Comparison of ENCODE assay signal across 8 mouse cellular contexts in the genomic region with DNA sequence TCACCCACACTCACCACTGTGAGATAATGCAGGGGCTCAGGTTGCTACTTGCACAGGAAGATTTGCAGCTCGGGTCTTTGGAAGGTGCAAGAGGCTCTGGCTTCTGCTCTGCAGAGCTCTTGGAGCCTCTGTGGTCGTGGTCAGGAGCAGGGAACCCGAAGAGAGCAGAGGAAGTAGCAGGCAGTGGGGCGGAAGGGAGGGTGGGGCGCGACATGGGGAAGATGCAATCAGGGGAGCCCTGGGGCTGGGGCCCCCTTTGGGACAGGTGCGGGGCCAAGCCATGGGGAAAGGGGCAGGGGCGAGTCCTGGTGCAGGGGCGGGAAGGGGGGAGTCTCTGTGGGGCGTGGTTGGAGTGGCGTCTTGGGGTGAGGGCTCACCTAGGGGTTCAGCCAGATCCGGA. TPM values are rescaled to one million over a fixed set of nuclear protein-coding genes. Genes with fewer than 3 reads are reported as not detected.
DNase-seq lines count a peak whose midpoint lies in the region; ATAC-seq lines count a peak whose summit lies in the region.

A gene (minus strand): TSS at position 184 of the 400 bp plus-strand sequence.

- no peak for ATAC-seq in heart, embryonic 13.5 days (ENCODE audit: extremely low read depth, insufficient number of reproducible peaks, low FRiP score, low TSS enrichment)
- ATAC-seq in activated CD4-positive, CD25-positive, alpha-beta regulatory T cell, adult 4 months, result peak; percentile 75
- ATAC-seq in liver, embryonic 13.5 days (ENCODE audit: low read depth), result peak; percentile 53

- H3K9me3 ChIP-seq in heart, embryonic 13.5 days, result no peaks in the 10 kb centered on the region
- no peaks in the 10 kb centered on the region for H3K9me3 ChIP-seq in liver, embryonic 13.5 days (replicated peaks)

- peak within 1 kb of the TSS; percentile 38 for H3K4me3 ChIP-seq in heart, embryonic 13.5 days
- H3K4me3 ChIP-seq in liver, embryonic 13.5 days (replicated peaks), result peak within 1 kb of the TSS; percentile 22; the same call in 1 of the 2 replicates

- peak within 1 kb of the TSS; percentile 62 for H3K4me2 ChIP-seq in heart, embryonic 13.5 days
- peak within 1 kb of the TSS; percentile 38; the same call in 1 of the 2 replicates for H3K4me2 ChIP-seq in liver, embryonic 13.5 days

- no peak for DNase-seq in heart, postnatal 36 days
- DNase-seq in liver, embryonic 13.5 days, result no peak
- DNase-seq in spleen, postnatal 4 days (ENCODE audit: low spot score in 2 of 2), result peak; percentile 43 to 69
- no peak for DNase-seq in ovary, postnatal 10 days (ENCODE audit: low spot score)
- no peak for DNase-seq in right cerebral cortex, postnatal 4 days
- DNase-seq in adrenal gland, postnatal 4 days (ENCODE audit: low spot score in 2 of 2), result no peak

- peak within 1 kb of the TSS; percentile 45 for H3K9ac ChIP-seq in heart, embryonic 13.5 days
- no peak within 1 kb of the TSS for H3K9ac ChIP-seq in liver, embryonic 13.5 days

- WGBS in heart, embryonic 13.5 days, result 26% methylated on average over 12 of the region's 12 CpGs
- 12% methylated on average over 11 of the region's 12 CpGs for WGBS in liver, embryonic 13.5 days (ENCODE audit: insufficient replicate concordance)

- no peaks in the 10 kb centered on the region for H3K4me1 ChIP-seq in heart, embryonic 13.5 days
- no peaks in the 10 kb centered on the region for H3K4me1 ChIP-seq in liver, embryonic 13.5 days (replicated peaks)

- no peaks in the 10 kb centered on the region for H3K27me3 ChIP-seq in heart, embryonic 13.5 days (replicated peaks)
- H3K27me3 ChIP-seq in liver, embryonic 13.5 days, result no peaks in the 10 kb centered on the region

- no peaks in the 10 kb centered on the region for H3K36me3 ChIP-seq in heart, embryonic 13.5 days
- no peaks in the 10 kb centered on the region for H3K36me3 ChIP-seq in liver, embryonic 13.5 days

- no peak within 1 kb of the TSS for H3K27ac ChIP-seq in heart, embryonic 13.5 days (replicated peaks)
- no peak within 1 kb of the TSS for H3K27ac ChIP-seq in liver, embryonic 13.5 days

- intact Hi-C loops in heart, postnatal 36 days (cut with DNase I), result no loop called here

RNA-seq across cellular contexts. Expression of the gene that starts here (rescaled TPM):
- polyA plus RNA-seq in heart, embryonic 13.5 days (2015; fragmentation: Nextera tagmentation; extraction: Ambion mirVana), result 0.38 and 0.74 TPM in 2 replicates
- total RNA-seq in heart, postnatal 36 days (2021), result under 1 TPM; 0.08 to 0.30 TPM
- 10 to 100 TPM; 18.3 to 21.5 TPM for polyA plus RNA-seq in activated CD4-positive, CD25-positive, alpha-beta regulatory T cell, adult 4 months (2017; shearing (Covaris generic))
- 2.5 and 3.3 TPM in 2 replicates for polyA plus RNA-seq in liver, embryonic 13.5 days (2015; fragmentation: Nextera tagmentation; extraction: Ambion mirVana)
- 1 to 10 TPM in 1 of 2 experiments, under 1 TPM in 1; 0.84 to 1.1 TPM for total RNA-seq in adrenal gland, postnatal 4 days (2021)

Comparison
In these comparisons a context has a peak if more than half of its experiments do, and no peak if none do; other contexts are left out.
1. DNase-seq: peak in spleen, postnatal 4 days (2 of 2); none in heart, postnatal 36 days (0 of 2), liver, embryonic 13.5 days (single experiment), ovary, postnatal 10 days (single experiment), right cerebral cortex, postnatal 4 days (single experiment) and adrenal gland, postnatal 4 days (0 of 2).